Mouse (Mus musculus): ENCODE measurements at regions not wholly inside any gene's neighbourhood (a gene's known extent, or its start where the extent isn't known, plus 50 kb on each side); places are given as distances from the start of the nearest gene placed in this dataset.

DNA sequence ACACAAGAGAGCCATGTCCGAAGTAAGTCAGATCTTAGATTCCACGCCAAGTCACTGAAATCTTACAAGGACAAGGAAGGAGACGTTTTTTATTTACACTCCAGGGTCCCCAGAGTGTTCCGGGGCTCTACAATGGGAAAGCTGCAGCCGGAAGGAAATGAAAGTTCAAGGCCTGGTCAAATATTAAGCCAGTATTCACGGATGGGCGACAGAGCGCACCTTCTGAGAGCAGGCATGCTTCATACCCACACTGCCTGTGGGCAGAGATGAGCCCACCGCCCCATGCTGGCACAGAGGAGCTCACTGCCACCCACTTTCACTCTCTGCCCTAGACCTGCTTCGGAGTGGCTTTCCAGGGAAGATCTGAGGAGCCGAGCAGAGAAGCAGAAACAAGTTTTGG is 92.2 kb downstream of the Sox9 start:
- Histone ChIP-seq H3K9ac (replicated peaks; ENCODE audit: low read length) (no peak overlapping the region), H3K9me3 (ENCODE audit: control insufficient read depth, low read length) (no peaks in the 10 kb centered on the region), H3K27me3 (ENCODE audit: control insufficient read depth, insufficient read depth, low read length) (no peaks in the 10 kb centered on the region), H3K36me3 (ENCODE audit: control insufficient read depth, insufficient read depth, low read length) (no peaks in the 10 kb centered on the region), H3K27ac (replicated peaks; ENCODE audit: low read depth, low read length) (no peak overlapping the region), H3K4me2 (ENCODE audit: low read length) (no peak overlapping the region), H3K4me1 (ENCODE audit: control insufficient read depth, insufficient read depth, low read length) (peaks cover 37% of the 10 kb centered on the region), H3K4me3 (replicated peaks; ENCODE audit: low read depth, low read length) (no peak overlapping the region)
- 89% methylated on average over 11 of the region's 11 CpGs for WGBS
- ATAC-seq (ENCODE audit: low FRiP score, low TSS enrichment), result no peak
- no peak for DNase-seq

DNA sequence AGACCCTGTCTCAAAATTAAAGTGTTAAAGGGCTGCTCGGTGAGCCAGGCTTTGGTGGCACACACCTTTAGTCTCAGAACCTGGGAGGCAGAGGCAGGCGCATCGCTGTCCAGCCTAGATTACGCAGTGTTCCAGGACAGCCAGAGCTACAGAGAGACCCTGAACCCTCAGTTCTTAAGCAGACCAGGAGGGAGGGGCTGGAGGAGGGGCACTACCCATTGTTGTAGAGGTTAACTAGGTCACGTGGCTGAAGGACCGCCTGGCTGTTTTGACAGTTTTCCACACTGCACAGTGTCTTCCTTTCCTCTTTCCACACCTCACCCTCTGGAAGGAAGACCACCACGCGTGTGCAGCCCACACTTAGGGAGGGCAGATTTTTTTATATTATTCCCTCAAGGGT is 94.2 kb downstream of the Sox9 start:
- H3K4me3 ChIP-seq (replicated peaks; ENCODE audit: low read depth, low read length), result no peak overlapping the region
- no peaks in the 10 kb centered on the region for H3K36me3 ChIP-seq (ENCODE audit: control insufficient read depth, insufficient read depth, low read length)
- H3K27ac ChIP-seq (replicated peaks; ENCODE audit: low read depth, low read length), result no peak overlapping the region
- DNase-seq (no peak), ATAC-seq (ENCODE audit: low FRiP score, low TSS enrichment) (no peak)
- no peak overlapping the region for H3K9ac ChIP-seq (replicated peaks; ENCODE audit: low read length)
- 33% methylated on average over 8 of the region's 8 CpGs for WGBS
- H3K4me1 ChIP-seq (ENCODE audit: control insufficient read depth, insufficient read depth, low read length), result peaks cover 17% of the 10 kb centered on the region
- no peaks in the 10 kb centered on the region for H3K27me3 ChIP-seq (ENCODE audit: control insufficient read depth, insufficient read depth, low read length)
- H3K9me3 ChIP-seq (ENCODE audit: control insufficient read depth, low read length), result no peaks in the 10 kb centered on the region
- H3K4me2 ChIP-seq (ENCODE audit: low read length), result no peak overlapping the region

DNA sequence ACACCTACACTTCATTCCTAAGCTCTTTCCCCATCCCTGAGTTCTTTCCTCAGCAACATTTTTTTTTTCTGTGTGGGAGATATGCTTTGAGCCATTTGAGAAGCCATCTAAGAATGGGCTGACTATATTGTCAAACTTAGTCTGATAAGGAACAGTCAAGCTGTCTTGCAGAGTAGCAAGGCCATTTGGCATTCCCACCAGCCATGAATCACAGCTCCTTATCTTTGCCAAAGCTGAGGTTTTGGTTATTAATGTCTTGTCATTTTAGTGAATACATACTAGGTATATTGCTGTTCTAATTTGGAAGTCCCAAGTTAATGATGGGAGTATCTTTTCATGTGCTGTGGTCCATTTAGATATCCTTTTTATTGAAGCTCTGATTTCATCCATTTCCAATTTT is 96.4 kb downstream of the Sox9 start:
- H3K4me2 ChIP-seq (ENCODE audit: low read length), result no peak overlapping the region
- no peaks in the 10 kb centered on the region for H3K27me3 ChIP-seq (ENCODE audit: control insufficient read depth, insufficient read depth, low read length)
- H3K4me3 ChIP-seq (replicated peaks; ENCODE audit: low read depth, low read length), result no peak overlapping the region
- H3K9me3 ChIP-seq (ENCODE audit: control insufficient read depth, low read length), result no peaks in the 10 kb centered on the region
- H3K4me1 ChIP-seq (ENCODE audit: control insufficient read depth, insufficient read depth, low read length), result peaks cover 3% of the 10 kb centered on the region; the same call in 1 of the 2 replicates
- DNase-seq, result no peak
- H3K27ac ChIP-seq (replicated peaks; ENCODE audit: low read depth, low read length), result no peak overlapping the region
- no peak for ATAC-seq (ENCODE audit: low FRiP score, low TSS enrichment)
- no peak overlapping the region for H3K9ac ChIP-seq (replicated peaks; ENCODE audit: low read length)
- no peaks in the 10 kb centered on the region for H3K36me3 ChIP-seq (ENCODE audit: control insufficient read depth, insufficient read depth, low read length)

DNA sequence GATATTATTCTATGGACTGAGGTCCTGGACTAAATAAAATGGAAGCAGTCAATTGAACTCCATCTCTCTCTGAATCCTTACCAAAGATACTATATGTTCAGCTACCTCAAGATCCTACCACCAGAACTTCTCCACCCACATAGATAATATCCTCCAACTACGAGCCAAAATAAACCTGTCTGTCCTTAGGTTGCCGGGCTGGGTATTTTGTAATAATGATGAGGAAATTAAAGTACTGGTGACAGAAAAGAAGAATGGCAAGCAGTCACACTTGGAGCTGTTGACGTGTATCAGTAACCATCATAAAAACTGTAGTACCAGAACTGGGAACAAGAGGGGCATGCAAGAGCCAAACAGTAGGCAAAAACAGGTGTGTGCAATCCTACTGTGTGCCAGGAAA is 98.7 kb downstream of the Sox9 start:
- no peak overlapping the region for H3K4me3 ChIP-seq (replicated peaks; ENCODE audit: low read depth, low read length)
- H3K4me1 ChIP-seq (ENCODE audit: control insufficient read depth, insufficient read depth, low read length), result no peaks in the 10 kb centered on the region
- DNase-seq (no peak), ATAC-seq (ENCODE audit: low FRiP score, low TSS enrichment) (no peak)
- no peaks in the 10 kb centered on the region for H3K36me3 ChIP-seq (ENCODE audit: control insufficient read depth, insufficient read depth, low read length)
- H3K9ac ChIP-seq (replicated peaks; ENCODE audit: low read length), result no peak overlapping the region
- H3K27ac ChIP-seq (replicated peaks; ENCODE audit: low read depth, low read length), result no peak overlapping the region
- H3K27me3 ChIP-seq (ENCODE audit: control insufficient read depth, insufficient read depth, low read length), result no peaks in the 10 kb centered on the region
- no peaks in the 10 kb centered on the region for H3K9me3 ChIP-seq (ENCODE audit: control insufficient read depth, low read length)
- 89% methylated on average over 3 of the region's 3 CpGs for WGBS
- H3K4me2 ChIP-seq (ENCODE audit: low read length), result no peak overlapping the region

DNA sequence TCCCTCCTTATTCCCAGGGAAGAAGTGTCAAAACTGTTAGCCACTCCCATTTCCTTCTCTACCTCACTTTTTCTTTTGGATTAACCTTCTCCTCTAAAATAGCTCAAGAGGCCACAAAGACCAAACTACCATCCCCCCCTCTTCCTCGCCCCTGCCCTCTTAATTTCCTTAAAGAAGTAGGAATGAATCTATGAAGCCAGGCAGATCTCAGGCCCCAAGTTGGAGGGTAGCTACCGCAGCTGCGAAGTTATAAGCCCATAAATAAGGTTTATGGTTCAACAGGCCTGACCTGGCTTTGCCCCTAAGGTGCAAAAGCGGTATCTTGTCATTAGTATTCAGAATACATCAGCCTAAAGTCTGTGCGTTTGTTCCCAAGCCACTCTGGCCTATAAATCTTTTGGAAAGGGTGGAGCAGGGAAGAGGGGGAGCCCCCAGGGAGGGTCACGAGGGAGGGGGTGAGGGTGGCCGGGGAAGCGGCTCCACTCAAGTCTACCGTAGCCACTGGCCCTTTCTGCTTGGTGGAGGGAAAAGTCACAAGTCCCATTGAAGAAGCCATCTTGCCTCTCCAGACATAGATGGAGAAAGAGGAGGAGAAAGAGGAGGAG is 103.4 kb downstream of the Sox9 start:
- Histone ChIP-seq H3K4me2 (ENCODE audit: low read length) (no peak overlapping the region), H3K27me3 (ENCODE audit: control insufficient read depth, insufficient read depth, low read length) (no peaks in the 10 kb centered on the region), H3K27ac (replicated peaks; ENCODE audit: low read depth, low read length) (no peak overlapping the region), H3K9ac (replicated peaks; ENCODE audit: low read length) (no peak overlapping the region), H3K4me1 (ENCODE audit: control insufficient read depth, insufficient read depth, low read length) (no peaks in the 10 kb centered on the region), H3K9me3 (ENCODE audit: control insufficient read depth, low read length) (no peaks in the 10 kb centered on the region), H3K36me3 (ENCODE audit: control insufficient read depth, insufficient read depth, low read length) (no peaks in the 10 kb centered on the region), H3K4me3 (replicated peaks; ENCODE audit: low read depth, low read length) (no peak overlapping the region)
- DNase-seq, result no peak
- 63% methylated on average over 9 of the region's 9 CpGs for WGBS
- ATAC-seq (ENCODE audit: low FRiP score, low TSS enrichment), result no peak

DNA sequence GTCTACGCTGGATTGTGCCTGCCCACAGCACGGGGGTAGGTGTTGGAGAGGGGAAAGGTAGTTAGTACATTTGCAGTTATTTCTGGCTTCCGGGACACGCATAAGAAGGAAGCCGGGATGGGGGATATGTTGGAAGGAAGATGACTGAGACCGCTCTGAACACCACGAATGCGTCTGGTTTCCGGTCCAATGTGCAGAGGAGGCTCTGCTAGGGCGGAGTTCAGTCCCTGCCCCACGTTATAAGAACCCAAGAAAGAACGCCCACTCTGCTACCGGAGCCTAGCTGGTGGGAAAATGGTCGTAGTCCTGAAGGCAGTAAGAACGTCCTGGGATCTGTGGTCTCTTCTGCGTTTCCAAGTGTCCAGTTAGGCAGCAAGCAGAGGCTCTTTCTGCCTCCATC is 104.1 kb downstream of the Sox9 start:
- Histone ChIP-seq H3K9ac (replicated peaks; ENCODE audit: low read length) (no peak overlapping the region), H3K9me3 (ENCODE audit: control insufficient read depth, low read length) (no peaks in the 10 kb centered on the region), H3K4me2 (ENCODE audit: low read length) (no peak overlapping the region), H3K36me3 (ENCODE audit: control insufficient read depth, insufficient read depth, low read length) (no peaks in the 10 kb centered on the region), H3K27me3 (ENCODE audit: control insufficient read depth, insufficient read depth, low read length) (no peaks in the 10 kb centered on the region), H3K4me3 (replicated peaks; ENCODE audit: low read depth, low read length) (no peak overlapping the region), H3K4me1 (ENCODE audit: control insufficient read depth, insufficient read depth, low read length) (no peaks in the 10 kb centered on the region), H3K27ac (replicated peaks; ENCODE audit: low read depth, low read length) (no peak overlapping the region)
- 92% methylated on average over 16 of the region's 16 CpGs for WGBS
- DNase-seq (no peak), ATAC-seq (ENCODE audit: low FRiP score, low TSS enrichment) (no peak)

DNA sequence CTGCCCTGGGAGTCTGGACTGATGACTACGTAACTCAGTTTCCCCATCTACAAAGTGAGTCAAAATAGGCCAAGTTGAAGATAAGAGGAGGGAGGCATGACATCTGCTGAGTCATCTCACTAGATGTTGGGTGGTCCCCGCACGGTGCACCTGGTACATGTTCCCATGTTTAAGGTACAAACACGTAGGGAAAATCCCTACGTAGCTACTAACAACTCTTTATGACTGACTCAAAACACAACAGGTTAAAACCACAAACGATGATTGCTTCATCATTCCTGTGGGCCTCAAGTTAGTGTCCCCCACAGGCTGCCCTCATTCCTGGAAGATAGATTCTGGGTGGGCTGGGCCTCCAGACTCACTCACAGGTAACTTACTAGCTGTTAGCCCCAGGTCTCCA is 107.7 kb downstream of the Sox9 start:
- Histone ChIP-seq H3K9ac (replicated peaks; ENCODE audit: low read length) (no peak overlapping the region), H3K27me3 (ENCODE audit: control insufficient read depth, insufficient read depth, low read length) (no peaks in the 10 kb centered on the region), H3K36me3 (ENCODE audit: control insufficient read depth, insufficient read depth, low read length) (no peaks in the 10 kb centered on the region), H3K4me3 (replicated peaks; ENCODE audit: low read depth, low read length) (no peak overlapping the region), H3K9me3 (ENCODE audit: control insufficient read depth, low read length) (no peaks in the 10 kb centered on the region), H3K4me1 (ENCODE audit: control insufficient read depth, insufficient read depth, low read length) (no peaks in the 10 kb centered on the region), H3K4me2 (ENCODE audit: low read length) (no peak overlapping the region), H3K27ac (replicated peaks; ENCODE audit: low read depth, low read length) (no peak overlapping the region)
- 94% methylated on average over 6 of the region's 6 CpGs for WGBS
- DNase-seq, result no peak
- no peak for ATAC-seq (ENCODE audit: low FRiP score, low TSS enrichment)

DNA sequence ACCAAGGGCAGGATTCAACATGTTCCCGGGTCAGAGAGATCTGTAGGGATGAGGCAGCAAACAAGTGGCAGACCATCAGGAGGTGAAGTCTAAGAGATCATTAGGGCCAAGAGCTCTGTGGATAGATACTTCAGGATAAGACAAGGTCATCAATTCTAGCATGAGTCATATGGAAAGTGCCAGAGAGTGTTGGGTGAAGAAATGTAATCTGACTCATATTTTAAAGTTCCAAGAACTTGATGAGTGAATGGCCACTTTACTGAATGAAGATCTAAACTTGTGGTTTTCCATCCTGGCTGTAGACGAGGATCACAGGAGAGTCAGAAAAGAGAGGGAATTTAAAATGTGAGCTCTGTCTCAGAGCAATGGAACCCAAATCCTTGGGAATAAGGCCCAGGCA is 115.6 kb downstream of the Sox9 start:
- ATAC-seq (ENCODE audit: low FRiP score, low TSS enrichment) (no peak), DNase-seq (no peak)
- no peaks in the 10 kb centered on the region for H3K36me3 ChIP-seq (ENCODE audit: control insufficient read depth, insufficient read depth, low read length)
- no peak overlapping the region for H3K4me3 ChIP-seq (replicated peaks; ENCODE audit: low read depth, low read length)
- H3K27ac ChIP-seq (replicated peaks; ENCODE audit: low read depth, low read length), result no peak overlapping the region
- 94% methylated on average over 2 of the region's 2 CpGs for WGBS
- H3K4me2 ChIP-seq (ENCODE audit: low read length), result no peak overlapping the region
- H3K9me3 ChIP-seq (ENCODE audit: control insufficient read depth, low read length), result no peaks in the 10 kb centered on the region
- no peaks in the 10 kb centered on the region for H3K4me1 ChIP-seq (ENCODE audit: control insufficient read depth, insufficient read depth, low read length)
- no peaks in the 10 kb centered on the region for H3K27me3 ChIP-seq (ENCODE audit: control insufficient read depth, insufficient read depth, low read length)
- no peak overlapping the region for H3K9ac ChIP-seq (replicated peaks; ENCODE audit: low read length)

DNA sequence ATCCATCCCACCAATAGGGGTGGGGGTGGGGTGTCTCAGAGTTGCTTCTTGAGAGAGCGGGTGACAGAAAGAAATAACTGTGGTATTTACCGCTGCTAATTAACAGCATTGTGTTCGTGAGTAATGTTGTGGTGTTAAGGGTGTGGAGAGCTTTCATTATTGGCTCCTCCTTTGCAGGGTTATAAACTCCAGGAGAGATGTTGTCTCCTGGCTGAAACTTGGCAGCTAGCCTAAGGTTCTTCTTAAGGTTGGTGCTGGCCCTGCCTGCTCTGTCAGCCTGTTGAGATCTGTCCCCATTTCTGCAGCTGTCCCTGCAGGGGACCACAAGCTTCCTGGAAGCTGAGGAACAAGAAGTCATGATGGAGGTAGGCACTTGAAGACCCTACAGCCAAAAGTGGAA is 120.6 kb downstream of the Sox9 start:
- Histone ChIP-seq H3K4me2 (ENCODE audit: low read length) (no peak overlapping the region), H3K27ac (replicated peaks; ENCODE audit: low read depth, low read length) (no peak overlapping the region), H3K4me1 (ENCODE audit: control insufficient read depth, insufficient read depth, low read length) (no peaks in the 10 kb centered on the region), H3K9me3 (ENCODE audit: control insufficient read depth, low read length) (no peaks in the 10 kb centered on the region), H3K9ac (replicated peaks; ENCODE audit: low read length) (no peak overlapping the region), H3K36me3 (ENCODE audit: control insufficient read depth, insufficient read depth, low read length) (no peaks in the 10 kb centered on the region), H3K27me3 (ENCODE audit: control insufficient read depth, insufficient read depth, low read length) (no peaks in the 10 kb centered on the region), H3K4me3 (replicated peaks; ENCODE audit: low read depth, low read length) (no peak overlapping the region)
- 96% methylated on average over 3 of the region's 3 CpGs for WGBS
- DNase-seq (no peak), ATAC-seq (ENCODE audit: low FRiP score, low TSS enrichment) (no peak)
